Mouse (Mus musculus) left cerebral cortex, adult 8-10 months (tissue): ENCODE results near the gene Gm20388. TPM values are rescaled to one million over a fixed set of nuclear protein-coding genes. Genes with fewer than 3 reads are reported as not detected.
A peak's percentile ranks its signal among the peaks of the same experiment; 100 is the strongest.
"Not testable (repeated sequence)": the region's sequence is repeated elsewhere in the genome, so short reads cannot be mapped to it uniquely, and the experiment has no call there.

Source experiments
- DNase-seq, 2 experiments: peaks; one replicate each; pipeline ENCODE4 v3.0.0; 2022; ENCODE audit warnings: low spot score in 2 of 2
- total RNA-seq, 4 experiments: library from RNA; stranded (reverse); gene quantifications; 2 replicates each; pipeline ENCODE4 v1.2.4; 2022

The Gm20388 gene
- total RNA-seq, 4 experiments from 2014 or later, result 10.4 to 20.8 (median 16.4) TPM

GRCm38 (mm10) chr8:122622727-122623126, 2712.1 kb downstream of the Gm20388 start, which contains the start of gene Pabpn1l:
Pabpn1l (minus strand) TSS chr8:122622739.
- DNase-seq, result no peak

- DNase-seq, result no peak
Measured at GRCm38 (mm10) chr8:122623844-122624642, 2713.4 kb downstream of the Gm20388 start.

GRCm38 (mm10) chr8:122624653-122625052, 2714.0 kb downstream of the Gm20388 start:
- DNase-seq, result no peak

- no peak for DNase-seq
Measured at GRCm38 (mm10) chr8:122625811-122626210, 2715.2 kb downstream of the Gm20388 start.

- DNase-seq, result no peak
Measured at GRCm38 (mm10) chr8:122626896-122627295, 2716.3 kb downstream of the Gm20388 start.

- DNase-seq, result no peak
Measured at GRCm38 (mm10) chr8:122629388-122629787, 2718.7 kb downstream of the Gm20388 start.

GRCm38 (mm10) chr8:122630696-122631095, 2720.1 kb downstream of the Gm20388 start:
- no peak for DNase-seq

- not testable (repeated sequence) for DNase-seq
Measured at GRCm38 (mm10) chr8:122632134-122632533, 2721.5 kb downstream of the Gm20388 start.

- no peak for DNase-seq
Measured at GRCm38 (mm10) chr8:122633205-122633604, 2722.6 kb downstream of the Gm20388 start.

GRCm38 (mm10) chr8:122635878-122636802, 2725.5 kb downstream of the Gm20388 start:
- no peak for DNase-seq

- DNase-seq, result peak in 1 of 2 experiments; percentile 41
Measured at GRCm38 (mm10) chr8:122636803-122637175, 2726.1 kb downstream of the Gm20388 start.

- DNase-seq, result no peak
Measured at GRCm38 (mm10) chr8:122637230-122637629, 2726.6 kb downstream of the Gm20388 start.

GRCm38 (mm10) chr8:122638601-122639000, 2728.0 kb downstream of the Gm20388 start:
- DNase-seq, result no peak

- DNase-seq, result no peak
Measured at GRCm38 (mm10) chr8:122639521-122640248, 2729.0 kb downstream of the Gm20388 start.

- no peak for DNase-seq
Measured at GRCm38 (mm10) chr8:122640825-122641224, 2730.2 kb downstream of the Gm20388 start.

GRCm38 (mm10) chr8:122641406-122641805, 2730.8 kb downstream of the Gm20388 start:
- peak; percentile 48 to 86 for DNase-seq

GRCm38 (mm10) chr8:122642071-122642470, 2731.4 kb downstream of the Gm20388 start:
- DNase-seq, result peak; percentile 36 to 52

GRCm38 (mm10) chr8:122644175-122644954, 2733.7 kb downstream of the Gm20388 start:
- DNase-seq, result no peak

- DNase-seq, result no peak
Measured at GRCm38 (mm10) chr8:122646337-122646736, 2735.7 kb downstream of the Gm20388 start.

- no peak for DNase-seq
Measured at GRCm38 (mm10) chr8:122648192-122648970, 2737.7 kb downstream of the Gm20388 start.
